Mouse (Mus musculus): ENCODE results near the gene Tsc22d1.

- TF ChIP-seq CTCF (IDR thresholded peaks at IDR 0.05) (no peak), POLR2A (IDR thresholded peaks at IDR 0.05; ENCODE audit: insufficient read depth, low read depth, low read length) (no peak), EP300 (IDR thresholded peaks at IDR 0.05; ENCODE audit: insufficient read depth, low read depth, low read length) (no peak)
These were observed 108.6 kb downstream of the Tsc22d1 start for GRCm38 (mm10) chr14:76523344-76523743.
